Mouse (Mus musculus) embryonic facial prominence, embryonic 13.5 days (tissue): Measurements from ENCODE around the gene Mapk11. TPM values are rescaled to one million over a fixed set of nuclear protein-coding genes. Genes with fewer than 3 reads are reported as not detected.

ENCODE experiments used
- ATAC-seq: fragments of 200-750 bp; cut with Nextera tagmentation; 2 replicates; pipeline ENCODE4 v1.8.0; 2017; ENCODE audit warnings: low read depth; ENCODE audit not compliant: insufficient number of reproducible peaks, insufficient read depth, low FRiP score, low TSS enrichment
- H3K27ac ChIP-seq: fragments of 300-500 bp; sonication (generic); 2 replicates; pipeline ENCODE4 v1.5.1; 2015; ENCODE audit warnings: moderate library complexity, mild to moderate bottlenecking, inconsistent platforms
- H3K27me3 ChIP-seq: fragments of 300-500 bp; sonication (generic); 2 replicates; pipeline ENCODE4 v1.6.1; 2015; ENCODE audit warnings: mild to moderate bottlenecking, inconsistent platforms
- H3K36me3 ChIP-seq: fragments of 300-500 bp; sonication (generic); 2 replicates; pipeline ENCODE4 v1.6.1; 2015; ENCODE audit warnings: mild to moderate bottlenecking, inconsistent platforms
- H3K4me1 ChIP-seq: fragments of 300-500 bp; sonication (generic); 2 replicates; pipeline ENCODE4 v1.6.1; 2015; ENCODE audit warnings: inconsistent platforms
- H3K4me2 ChIP-seq: fragments of 300-500 bp; sonication (generic); 2 replicates; pipeline ENCODE4 v1.6.1; 2015; ENCODE audit warnings: moderate library complexity, mild to moderate bottlenecking, inconsistent platforms
- H3K4me3 ChIP-seq: fragments of 300-500 bp; sonication (generic); 2 replicates; pipeline ENCODE4 v1.5.1; 2015; ENCODE audit warnings: mild to moderate bottlenecking, inconsistent platforms
- H3K9ac ChIP-seq: fragments of 300-500 bp; sonication (generic); 2 replicates; pipeline ENCODE4 v1.6.1; 2015; ENCODE audit warnings: mild to moderate bottlenecking, inconsistent platforms
- H3K9me3 ChIP-seq: fragments of 300-500 bp; sonication (generic); 2 replicates; pipeline ENCODE4 v1.6.1; 2016; ENCODE audit warnings: inconsistent platforms
- WGBS: fragments of 180-500 bp; shearing (Covaris S2); methylation state at CpG from one replicate; pipeline ENCODE4 v1.1.7; 2015; ENCODE audit warnings: mixed read lengths; 5-methylcytosine and 5-hydroxymethylcytosine counted together
- microRNA-seq: library from miRNA; unstranded; fragments of <30 nt; microRNA quantifications from one replicate; pipeline ENCODE4, GENCODE M21; 2016
- polyA plus RNA-seq: library from polyadenylated mRNA; unstranded; fragments of >200 nt; fragmentation: Nextera tagmentation; extraction: Ambion mirVana; gene quantifications from 2 replicates; pipeline ENCODE4 v1.2.1, GENCODE M21; 2015

Gene Mapk11
- polyA plus RNA-seq, 1 experiment from 2014 or later, result 13.3 TPM

DNA sequence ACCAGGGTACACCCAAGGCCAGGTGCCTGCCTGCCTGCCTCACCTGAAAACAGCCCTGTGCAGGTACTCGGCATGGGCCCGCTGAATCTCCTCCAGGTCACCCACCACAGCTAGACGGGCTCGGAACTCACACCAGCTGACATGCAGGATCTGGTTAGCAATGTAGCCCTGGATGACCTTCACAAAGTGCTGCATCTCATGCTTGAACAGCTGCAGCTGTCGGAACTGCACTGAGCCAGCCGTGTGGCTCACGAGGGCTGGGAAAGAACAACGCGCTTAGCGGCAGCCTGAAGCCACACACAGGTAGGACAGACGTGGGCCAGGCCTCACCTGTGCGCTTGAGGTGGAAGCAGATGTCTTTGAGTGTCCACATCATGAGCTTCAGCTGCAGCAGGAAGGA lies 48.6 kb downstream of the Mapk11 start:
- H3K27me3 ChIP-seq, result no peaks in the 10 kb centered on the region
- no peak overlapping the region for H3K9ac ChIP-seq
- H3K9me3 ChIP-seq, result no peaks in the 10 kb centered on the region
- H3K4me2 ChIP-seq, result no peak overlapping the region
- H3K27ac ChIP-seq, result no peak overlapping the region
- H3K4me1 ChIP-seq, result no peaks in the 10 kb centered on the region
- peaks cover 100% of the 10 kb centered on the region for H3K36me3 ChIP-seq
- WGBS, result 91% methylated on average over 12 of the region's 12 CpGs
- no peak for ATAC-seq
- H3K4me3 ChIP-seq, result no peak overlapping the region

DNA sequence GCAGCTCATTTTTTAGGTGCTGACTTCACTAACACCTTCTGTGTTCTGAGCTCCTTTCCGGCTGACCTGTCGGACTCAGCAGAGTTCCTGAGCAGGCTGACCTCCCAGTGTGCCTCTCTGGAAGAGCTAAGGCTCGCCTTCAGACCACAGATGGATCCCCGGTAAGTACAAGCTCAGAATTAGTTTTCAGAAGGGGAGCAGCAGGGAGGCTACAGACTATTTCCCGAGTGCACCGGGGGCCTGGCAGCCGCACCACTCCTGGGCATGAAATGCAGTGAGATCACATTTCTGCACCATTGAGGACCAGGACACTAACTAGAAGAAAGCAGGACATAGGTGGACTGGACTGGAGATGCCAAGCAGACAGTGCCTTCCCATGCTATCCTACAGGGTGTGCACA lies 50.8 kb downstream of the Mapk11 start:
- Histone ChIP-seq H3K4me3 (no peak overlapping the region), H3K4me2 (no peak overlapping the region), H3K4me1 (no peaks in the 10 kb centered on the region), H3K27ac (no peak overlapping the region), H3K9ac (no peak overlapping the region), H3K27me3 (no peaks in the 10 kb centered on the region), H3K36me3 (peaks cover 100% of the 10 kb centered on the region), H3K9me3 (no peaks in the 10 kb centered on the region)
- WGBS, result 86% methylated on average over 7 of the region's 7 CpGs
- ATAC-seq, result no peak

GRCm38 (mm10) chr15:89097450-89097849 lies 52.0 kb downstream of the Mapk11 start:
- Histone ChIP-seq H3K4me2 (no peak overlapping the region), H3K9ac (no peak overlapping the region), H3K4me3 (no peak overlapping the region), H3K9me3 (no peaks in the 10 kb centered on the region), H3K27me3 (no peaks in the 10 kb centered on the region), H3K27ac (no peak overlapping the region), H3K36me3 (peaks cover 100% of the 10 kb centered on the region), H3K4me1 (no peaks in the 10 kb centered on the region)
- no peak for ATAC-seq
- WGBS, result 90% methylated on average over 5 of the region's 5 CpGs

Small RNAs within 50 kb of the gene (microRNA-seq; reads per million reads assigned to microRNA genes)
- gene Mir6958, result 0.92 reads per million
- gene Mir7118, result not detected

Other genes with a start within 250 kb of the Mapk11 start
- not detected in 2 replicates for gene Ttll8, start 195.2 kb downstream of the Mapk11 start, polyA plus RNA-seq
- 0.24 and 0.33 TPM in 2 replicates for gene Mlc1, start 170.6 kb downstream of the Mapk11 start, polyA plus RNA-seq
- not detected in 2 replicates for gene Mov10l1, start 166.7 kb downstream of the Mapk11 start, polyA plus RNA-seq
- gene Panx2, start 89.9 kb downstream of the Mapk11 start, polyA plus RNA-seq, result 0.69 and 0.96 TPM in 2 replicates
- 47.3 and 47.7 TPM in 2 replicates for gene Trabd, start 74.5 kb downstream of the Mapk11 start, polyA plus RNA-seq
- 20.2 and 24.0 TPM in 2 replicates for gene Selenoo, start 60.5 kb downstream of the Mapk11 start, polyA plus RNA-seq
- 17.0 and 18.0 TPM in 2 replicates for gene Tubgcp6, start 26.5 kb downstream of the Mapk11 start, polyA plus RNA-seq
- gene Hdac10, start 20.9 kb downstream of the Mapk11 start, polyA plus RNA-seq, result 19.5 and 19.6 TPM in 2 replicates
- gene Mapk12, start 8.9 kb downstream of the Mapk11 start, polyA plus RNA-seq, result 4.6 and 4.7 TPM in 2 replicates
- 130 and 157 TPM in 2 replicates for gene Plxnb2, start 31.2 kb upstream of the Mapk11 start, polyA plus RNA-seq
- 21.3 TPM in 2 replicates for gene Dennd6b, start 46.9 kb upstream of the Mapk11 start, polyA plus RNA-seq
- 40.0 and 41.7 TPM in 2 replicates for gene Ppp6r2, start 61.9 kb upstream of the Mapk11 start, polyA plus RNA-seq
- gene Sbf1, start 165.7 kb upstream of the Mapk11 start, polyA plus RNA-seq, result 57.4 and 57.8 TPM in 2 replicates
- gene Adm2, start 173.1 kb upstream of the Mapk11 start, polyA plus RNA-seq, result not detected in 2 replicates
- not detected in 2 replicates for gene Miox, start 184.8 kb upstream of the Mapk11 start, polyA plus RNA-seq
- 53.3 and 62.2 TPM in 2 replicates for gene Lmf2, start 206.0 kb upstream of the Mapk11 start, polyA plus RNA-seq
- gene Ncaph2, start 206.1 kb upstream of the Mapk11 start, polyA plus RNA-seq, result 164 and 188 TPM in 2 replicates
- gene Sco2, start 224.2 kb upstream of the Mapk11 start, polyA plus RNA-seq, result 4.6 and 4.7 TPM in 2 replicates
- 1.4 and 1.6 TPM in 2 replicates for gene Tymp, start 227.4 kb upstream of the Mapk11 start, polyA plus RNA-seq
- 0.54 and 0.93 TPM in 2 replicates for gene Odf3b, start 229.7 kb upstream of the Mapk11 start, polyA plus RNA-seq
- gene Klhdc7b, start 235.3 kb upstream of the Mapk11 start, polyA plus RNA-seq, result not detected in 2 replicates